Mouse (Mus musculus): ENCODE data around the gene D430019H16Rik. TPM values are rescaled to one million over a fixed set of nuclear protein-coding genes. Genes with fewer than 3 reads are reported as not detected.

Gene D430019H16Rik
- polyA plus RNA-seq, 1 experiment: not detected

DNA sequence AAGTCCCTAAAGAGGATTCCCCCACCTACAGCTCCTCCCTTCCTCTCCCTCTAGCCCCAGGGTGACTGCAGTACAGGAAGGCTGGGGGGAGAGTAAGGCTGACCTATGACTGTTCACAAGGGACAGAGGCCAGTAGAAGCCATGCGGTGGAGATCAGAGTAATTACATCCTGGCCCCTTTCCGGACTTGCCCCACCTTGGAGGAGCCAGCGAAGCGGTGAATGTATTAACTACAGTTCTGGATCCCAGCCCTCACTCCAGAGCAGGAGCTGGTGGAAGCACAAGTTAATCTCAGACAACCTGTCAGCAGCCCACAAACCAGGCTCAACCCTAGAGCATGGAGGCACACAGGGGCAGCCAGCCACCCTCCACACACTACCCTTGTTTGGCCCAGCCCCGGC, 47.3 kb downstream of the D430019H16Rik start:
- Histone ChIP-seq H3K4me1 (ENCODE audit: control insufficient read depth) (no peaks in the 10 kb centered on the region), H3K4me3 (replicated peaks) (no peak overlapping the region), H3K9me3 (ENCODE audit: control insufficient read depth, low read length) (peaks cover 2% of the 10 kb centered on the region; the same call in 1 of the 2 replicates), H3K36me3 (ENCODE audit: control insufficient read depth) (no peaks in the 10 kb centered on the region), H3K27me3 (ENCODE audit: control insufficient read depth) (no peaks in the 10 kb centered on the region)
- TF ChIP-seq GATA1 (IDR thresholded peaks at IDR 0.05; ENCODE audit: low read length) (no peak), TAL1 (IDR thresholded peaks at IDR 0.05; ENCODE audit: low read length) (no peak)

DNA sequence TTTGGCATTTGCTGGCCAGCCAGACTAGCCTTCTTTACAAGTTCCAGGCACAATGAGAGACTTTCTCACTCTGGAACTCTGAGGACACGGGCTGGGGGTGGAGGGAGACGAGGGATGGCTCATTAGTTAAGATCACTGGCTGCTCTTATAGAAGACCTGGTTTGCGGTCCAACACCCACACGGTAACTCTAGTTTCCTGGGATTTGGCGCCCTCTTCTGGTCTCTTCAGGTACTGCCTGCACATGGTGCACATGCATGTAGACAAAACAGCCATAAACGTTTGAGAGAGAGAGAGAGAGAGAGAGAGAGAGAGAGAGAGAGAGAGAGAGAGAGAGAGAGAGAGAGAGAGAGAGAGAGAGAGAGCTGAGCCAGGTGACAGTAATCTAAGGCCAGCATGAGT, 51.1 kb downstream of the D430019H16Rik start:
- no peak for TF ChIP-seq TAL1 (IDR thresholded peaks at IDR 0.05; ENCODE audit: low read length)
- TF ChIP-seq GATA1 (IDR thresholded peaks at IDR 0.05; ENCODE audit: low read length): no peak
- H3K27me3 ChIP-seq (ENCODE audit: control insufficient read depth): no peaks in the 10 kb centered on the region
- H3K36me3 ChIP-seq (ENCODE audit: control insufficient read depth): no peaks in the 10 kb centered on the region
- no peaks in the 10 kb centered on the region for H3K4me1 ChIP-seq (ENCODE audit: control insufficient read depth)
- no peak overlapping the region for H3K4me3 ChIP-seq (replicated peaks)
- peaks cover 2% of the 10 kb centered on the region; the same call in 1 of the 2 replicates for H3K9me3 ChIP-seq (ENCODE audit: control insufficient read depth, low read length)

DNA sequence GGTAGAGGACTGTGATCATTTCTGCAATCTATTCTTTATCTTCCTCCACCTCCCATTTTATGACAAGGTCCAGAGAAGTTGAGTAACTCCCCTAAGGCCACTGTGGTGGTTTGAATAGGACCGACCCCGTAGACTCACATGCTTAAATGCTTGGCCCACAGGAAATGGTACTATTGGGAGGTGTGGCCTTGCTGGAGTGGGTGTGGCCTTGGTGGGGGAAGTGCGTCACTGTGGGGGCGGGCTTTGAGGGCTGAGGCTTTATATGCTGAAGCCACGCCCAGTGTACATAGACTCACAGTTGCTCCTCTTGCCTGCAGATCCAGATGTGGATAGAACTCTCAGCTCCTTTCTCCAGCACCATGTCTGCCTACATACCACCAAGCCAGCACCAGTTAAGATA, 57.5 kb downstream of the D430019H16Rik start:
- Histone ChIP-seq H3K27me3 (ENCODE audit: control insufficient read depth) (no peaks in the 10 kb centered on the region), H3K4me1 (ENCODE audit: control insufficient read depth) (no peaks in the 10 kb centered on the region)

DNA sequence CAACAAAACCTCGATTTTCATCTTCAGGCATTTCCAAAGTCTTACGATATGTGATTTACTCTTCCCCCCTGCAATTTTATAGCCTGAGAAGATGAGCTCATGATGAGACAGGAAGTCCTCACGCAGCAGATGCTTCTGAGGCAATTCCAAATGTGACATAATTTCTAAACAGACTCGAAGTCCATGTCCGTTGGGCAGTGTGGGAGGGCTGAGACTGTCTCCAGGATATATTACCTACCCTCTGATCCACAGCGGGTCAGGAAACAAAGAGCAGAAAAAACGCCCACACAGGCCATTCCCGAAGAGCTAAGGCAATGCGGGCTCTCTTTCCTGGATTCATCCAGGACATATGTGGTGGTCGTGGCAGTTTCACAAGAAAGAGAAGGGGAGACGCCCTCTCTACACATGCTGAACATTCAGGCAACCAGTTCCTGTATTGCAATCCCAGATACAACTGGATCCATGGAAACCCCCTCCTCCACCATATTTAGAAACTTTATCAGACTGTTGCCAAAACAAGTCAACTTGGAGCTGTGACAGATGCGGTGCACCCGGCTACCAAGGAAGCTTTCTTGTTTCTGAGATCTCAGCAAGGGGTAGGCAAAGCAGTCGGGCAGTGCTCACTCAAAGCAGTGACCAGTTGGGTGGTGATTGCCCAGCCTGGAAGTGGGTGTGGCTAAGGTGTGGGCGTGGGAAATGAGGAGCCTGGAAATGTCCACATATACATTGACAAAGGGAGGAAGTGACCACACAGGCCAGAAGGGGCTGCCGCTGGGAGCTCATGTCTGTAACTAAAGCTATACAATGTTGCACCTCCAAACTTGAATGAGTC, 58.2 kb downstream of the D430019H16Rik start:
- H3K4me3 ChIP-seq (replicated peaks): no peak overlapping the region
- no peaks in the 10 kb centered on the region for H3K36me3 ChIP-seq (ENCODE audit: control insufficient read depth)
- TF ChIP-seq GATA1 (IDR thresholded peaks at IDR 0.05; ENCODE audit: low read length) (no peak), TAL1 (IDR thresholded peaks at IDR 0.05; ENCODE audit: low read length) (no peak)
- H3K9me3 ChIP-seq (ENCODE audit: control insufficient read depth, low read length): no peaks in the 10 kb centered on the region
- H3K4me1 ChIP-seq (ENCODE audit: control insufficient read depth): no peaks in the 10 kb centered on the region
- no peaks in the 10 kb centered on the region for H3K27me3 ChIP-seq (ENCODE audit: control insufficient read depth)

More for the DNA sequence above, 57.5 kb downstream of the D430019H16Rik start:
- TF ChIP-seq TAL1 (IDR thresholded peaks at IDR 0.05; ENCODE audit: low read length): no peak
- TF ChIP-seq GATA1 (IDR thresholded peaks at IDR 0.05; ENCODE audit: low read length): no peak
- Histone ChIP-seq H3K36me3 (ENCODE audit: control insufficient read depth) (no peaks in the 10 kb centered on the region), H3K4me3 (replicated peaks) (no peak overlapping the region), H3K9me3 (ENCODE audit: control insufficient read depth, low read length) (no peaks in the 10 kb centered on the region)

- Histone ChIP-seq H3K9me3 (ENCODE audit: control insufficient read depth, low read length) (no peaks in the 10 kb centered on the region), H3K36me3 (ENCODE audit: control insufficient read depth) (no peaks in the 10 kb centered on the region), H3K27me3 (ENCODE audit: control insufficient read depth) (no peaks in the 10 kb centered on the region), H3K4me1 (ENCODE audit: control insufficient read depth) (no peaks in the 10 kb centered on the region), H3K4me3 (replicated peaks) (no peak overlapping the region)
- TF ChIP-seq TAL1 (IDR thresholded peaks at IDR 0.05; ENCODE audit: low read length) (no peak), GATA1 (IDR thresholded peaks at IDR 0.05; ENCODE audit: low read length) (no peak)
Observed at GRCm38 (mm10) chr12:105514111-105514510, 60.5 kb downstream of the D430019H16Rik start.

DNA sequence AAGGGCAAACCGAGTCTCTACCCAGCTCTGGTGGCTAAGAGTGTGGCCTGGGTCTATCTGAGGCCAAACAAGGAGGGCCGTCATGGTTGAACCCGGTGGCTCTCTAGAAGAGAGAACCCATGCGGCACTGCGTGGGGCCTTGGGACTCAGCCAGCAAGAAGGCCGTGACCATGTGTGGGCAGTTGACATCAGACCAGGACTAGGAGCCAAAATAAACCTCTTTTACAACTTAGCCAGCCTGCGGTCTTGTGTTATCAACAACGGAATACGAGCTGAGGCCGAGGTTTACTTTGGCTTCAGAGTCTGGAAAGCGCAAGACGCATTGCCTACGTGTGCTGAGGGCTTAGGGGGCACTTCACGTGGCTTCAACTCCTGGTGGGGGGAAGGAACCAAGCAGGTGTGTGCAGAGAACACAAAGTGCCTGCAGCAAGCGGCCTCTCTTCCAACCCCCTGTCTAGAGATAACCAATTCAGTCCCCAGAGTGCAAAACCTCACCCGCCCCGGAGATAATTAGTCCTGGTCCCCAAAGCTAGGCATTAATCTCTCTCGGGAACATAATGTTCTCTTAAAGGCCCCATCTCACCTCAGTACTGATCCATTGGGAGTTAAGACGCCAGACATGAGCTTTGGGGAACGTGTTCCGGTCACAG, 63.5 kb downstream of the D430019H16Rik start:
- Histone ChIP-seq H3K9me3 (ENCODE audit: control insufficient read depth, low read length) (no peaks in the 10 kb centered on the region), H3K4me1 (ENCODE audit: control insufficient read depth) (no peaks in the 10 kb centered on the region), H3K36me3 (ENCODE audit: control insufficient read depth) (no peaks in the 10 kb centered on the region), H3K27me3 (ENCODE audit: control insufficient read depth) (no peaks in the 10 kb centered on the region), H3K4me3 (replicated peaks) (no peak overlapping the region)
- TF ChIP-seq GATA1 (IDR thresholded peaks at IDR 0.05; ENCODE audit: low read length): no peak
- no peak for TF ChIP-seq TAL1 (IDR thresholded peaks at IDR 0.05; ENCODE audit: low read length)

GRCm38 (mm10) chr12:105519851-105520250, 66.2 kb downstream of the D430019H16Rik start:
- H3K36me3 ChIP-seq (ENCODE audit: control insufficient read depth): no peaks in the 10 kb centered on the region
- H3K4me3 ChIP-seq (replicated peaks): no peak overlapping the region
- peaks cover 5% of the 10 kb centered on the region; the same call in 1 of the 2 replicates for H3K9me3 ChIP-seq (ENCODE audit: control insufficient read depth, low read length)
- TF ChIP-seq TAL1 (IDR thresholded peaks at IDR 0.05; ENCODE audit: low read length) (no peak), GATA1 (IDR thresholded peaks at IDR 0.05; ENCODE audit: low read length) (no peak)
- H3K27me3 ChIP-seq (ENCODE audit: control insufficient read depth): no peaks in the 10 kb centered on the region
- no peaks in the 10 kb centered on the region for H3K4me1 ChIP-seq (ENCODE audit: control insufficient read depth)

DNA sequence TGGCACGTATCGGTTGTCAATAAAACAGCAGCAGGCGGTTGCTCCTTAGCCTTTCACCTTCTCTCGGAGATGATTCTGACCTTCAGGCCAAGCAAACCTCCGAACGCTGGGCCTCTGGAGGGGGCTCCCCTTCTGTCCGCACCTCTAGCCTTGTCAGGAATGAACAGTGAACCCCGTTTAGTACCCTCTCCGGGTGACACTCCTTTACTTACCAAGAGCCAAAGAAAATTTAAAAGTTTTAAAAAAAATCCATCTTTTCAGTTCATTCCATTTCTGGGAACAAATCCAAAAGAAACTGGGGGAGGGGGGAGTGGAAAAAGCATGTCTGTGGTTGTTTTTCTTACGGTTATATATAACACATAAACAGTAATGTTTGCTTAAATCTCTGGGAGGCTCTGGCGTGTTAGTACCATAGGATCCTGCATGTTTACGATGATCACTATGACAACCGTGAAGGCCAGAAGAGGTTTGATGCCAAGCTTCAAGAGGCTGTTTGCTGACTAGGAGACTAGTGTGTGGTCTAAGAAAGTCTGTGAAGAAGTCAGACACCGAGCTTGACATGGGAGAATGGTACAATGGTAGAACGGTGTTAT, 67.6 kb downstream of the D430019H16Rik start:
- H3K4me3 ChIP-seq (replicated peaks): no peak overlapping the region
- H3K4me1 ChIP-seq (ENCODE audit: control insufficient read depth): no peaks in the 10 kb centered on the region
- H3K27me3 ChIP-seq (ENCODE audit: control insufficient read depth): no peaks in the 10 kb centered on the region
- H3K9me3 ChIP-seq (ENCODE audit: control insufficient read depth, low read length): peaks cover 5% of the 10 kb centered on the region; the same call in 1 of the 2 replicates
- no peaks in the 10 kb centered on the region for H3K36me3 ChIP-seq (ENCODE audit: control insufficient read depth)
- TF ChIP-seq GATA1 (IDR thresholded peaks at IDR 0.05; ENCODE audit: low read length) (no peak), TAL1 (IDR thresholded peaks at IDR 0.05; ENCODE audit: low read length) (no peak)

DNA sequence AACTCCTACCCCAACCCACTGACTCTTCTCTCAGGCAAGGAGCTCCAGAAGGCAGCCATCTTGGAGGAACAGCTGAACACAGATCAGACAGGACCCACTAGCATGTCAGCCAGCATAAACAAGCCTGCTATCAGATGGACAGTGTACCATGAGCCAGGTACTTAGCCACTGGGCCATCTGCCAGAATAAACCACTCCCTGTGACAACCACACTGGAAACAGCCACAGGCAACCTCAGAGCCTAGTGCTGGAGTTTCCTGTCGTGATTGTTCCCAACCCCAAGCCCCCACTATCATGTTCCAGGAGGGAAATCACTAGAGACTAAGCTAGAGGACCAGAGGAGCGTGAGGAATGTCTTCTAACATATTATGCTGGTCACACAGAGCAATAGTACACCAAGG, 70.1 kb downstream of the D430019H16Rik start:
- no peaks in the 10 kb centered on the region for H3K4me1 ChIP-seq (ENCODE audit: control insufficient read depth)
- TF ChIP-seq GATA1 (IDR thresholded peaks at IDR 0.05; ENCODE audit: low read length) (no peak), TAL1 (IDR thresholded peaks at IDR 0.05; ENCODE audit: low read length) (no peak)
- peaks cover 5% of the 10 kb centered on the region; the same call in 1 of the 2 replicates for H3K9me3 ChIP-seq (ENCODE audit: control insufficient read depth, low read length)
- H3K36me3 ChIP-seq (ENCODE audit: control insufficient read depth): no peaks in the 10 kb centered on the region
- H3K4me3 ChIP-seq (replicated peaks): no peak overlapping the region
- no peaks in the 10 kb centered on the region for H3K27me3 ChIP-seq (ENCODE audit: control insufficient read depth)

All from erythroblast, embryonic 14.5 days (primary cell).